ENCODE assay signal across 21 mouse cellular contexts in the genomic region with DNA sequence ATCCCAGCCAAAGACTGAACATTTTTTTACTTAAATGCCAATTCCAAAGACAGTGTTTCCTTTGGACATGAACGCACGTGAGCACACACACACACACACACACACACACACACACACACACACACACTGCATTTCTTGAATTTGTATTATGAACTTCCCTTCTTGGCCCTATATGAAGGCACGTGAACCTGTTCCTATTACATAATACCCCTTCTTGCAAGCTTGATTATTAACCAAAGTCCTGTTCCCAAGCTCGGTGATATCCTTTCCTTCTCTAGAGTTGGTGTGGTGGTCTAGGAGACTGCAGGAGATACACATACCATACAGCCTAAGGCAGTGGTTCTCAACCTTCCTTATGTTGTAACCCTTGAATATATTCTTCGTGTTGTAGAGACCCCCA. TPM values are rescaled to one million over a fixed set of nuclear protein-coding genes. Genes with fewer than 3 reads are reported as not detected.
DNase-seq lines count a peak whose midpoint lies in the region; ATAC-seq lines count a peak whose summit lies in the region.
"Had no signal": no experiment of that assay in that cellular context is flagged by ENCODE, and none has a peak within 500 bp of the region (broad histone marks: within the 10 kb centered on the region; RNA-seq: fewer than 3 reads in every experiment).

No protein-coding gene starts in this region.

- H3K4me2 ChIP-seq in kidney, embryonic 16.5 days (replicated peaks; ENCODE audit: low read depth, low read length) = no peak overlapping the region
- no peak overlapping the region for H3K4me2 ChIP-seq in kidney, embryonic 15.5 days
- H3K4me2 ChIP-seq: embryonic facial prominence, embryonic 12.5 days; forebrain, embryonic 15.5 days; heart, embryonic 13.5 days had no signal

- H3K4me1 ChIP-seq in kidney, embryonic 16.5 days (ENCODE audit: insufficient read depth, low read length) = no peaks in the 10 kb centered on the region
- peaks cover under 1% of the 10 kb centered on the region; the same call in 1 of the 2 replicates for H3K4me1 ChIP-seq in kidney, embryonic 15.5 days
- H3K4me1 ChIP-seq: embryonic facial prominence, embryonic 12.5 days; forebrain, embryonic 15.5 days; heart, embryonic 13.5 days had no signal

- H3K9ac ChIP-seq in kidney, embryonic 16.5 days (replicated peaks; ENCODE audit: low read length) = no peak overlapping the region
- no peak overlapping the region for H3K9ac ChIP-seq in kidney, embryonic 15.5 days
- H3K9ac ChIP-seq: embryonic facial prominence, embryonic 12.5 days; forebrain, embryonic 15.5 days; heart, embryonic 13.5 days had no signal

- peak; percentile 20 for DNase-seq in kidney, adult 11 months
- no peak for DNase-seq in kidney, postnatal 10 days
- peak; percentile 13 to 45 for DNase-seq in kidney, postnatal 25 days
- no peak for DNase-seq in heart, postnatal 25 days (ENCODE audit: low spot score)
- no peak for DNase-seq in thymus, postnatal 36 days
- DNase-seq: adrenal gland, postnatal 10 days; cerebellum, adult 11 months; cerebellum, adult 8-10 months; cerebellum, postnatal 14 days; embryo, embryonic 11 days; gastrocnemius, postnatal 36 days; heart, adult 11 months; heart, postnatal 4 days had no signal

- no peak overlapping the region for H3K27ac ChIP-seq in kidney, embryonic 16.5 days (ENCODE audit: low read length)
- H3K27ac ChIP-seq in kidney, embryonic 15.5 days = no peak overlapping the region
- H3K27ac ChIP-seq: embryonic facial prominence, embryonic 12.5 days; forebrain, embryonic 15.5 days; heart, embryonic 13.5 days had no signal

- intact Hi-C loops in heart, postnatal 25 days (cut with DNase I) = no loop called here

- H3K4me3 ChIP-seq in kidney, embryonic 16.5 days (ENCODE audit: low read length) = no peak overlapping the region
- no peak overlapping the region for H3K4me3 ChIP-seq in kidney, embryonic 15.5 days (replicated peaks)
- H3K4me3 ChIP-seq: embryonic facial prominence, embryonic 12.5 days; forebrain, embryonic 15.5 days; heart, embryonic 13.5 days had no signal

- WGBS in kidney, embryonic 16.5 days = 81% methylated on average over 5 of the region's 5 CpGs
- 79% methylated on average over 5 of the region's 5 CpGs for WGBS in kidney, embryonic 15.5 days

- no peak for ATAC-seq in kidney, embryonic 16.5 days (ENCODE audit: low FRiP score, low TSS enrichment)
- ATAC-seq in kidney, embryonic 15.5 days (replicated peaks; ENCODE audit: low FRiP score) = 0 out of 2 replicates have a peak, but pooled peaks have one; percentile 22
- ATAC-seq: forebrain, embryonic 15.5 days had no signal

- H3K9me3 ChIP-seq in kidney, embryonic 16.5 days (ENCODE audit: low read length) = no peaks in the 10 kb centered on the region
- no peaks in the 10 kb centered on the region for H3K9me3 ChIP-seq in kidney, embryonic 15.5 days (replicated peaks)
- H3K9me3 ChIP-seq: embryonic facial prominence, embryonic 12.5 days; forebrain, embryonic 15.5 days; heart, embryonic 13.5 days had no signal

- no peaks in the 10 kb centered on the region for H3K36me3 ChIP-seq in kidney, embryonic 16.5 days (ENCODE audit: insufficient read depth, low read length)
- no peaks in the 10 kb centered on the region for H3K36me3 ChIP-seq in kidney, embryonic 15.5 days
- H3K36me3 ChIP-seq: embryonic facial prominence, embryonic 12.5 days; forebrain, embryonic 15.5 days; heart, embryonic 13.5 days had no signal

- no peaks in the 10 kb centered on the region for H3K27me3 ChIP-seq in kidney, embryonic 16.5 days (ENCODE audit: insufficient read depth, low read length)
- no peaks in the 10 kb centered on the region for H3K27me3 ChIP-seq in kidney, embryonic 15.5 days
- H3K27me3 ChIP-seq: embryonic facial prominence, embryonic 12.5 days; forebrain, embryonic 15.5 days had no signal

RNA-seq across cellular contexts. Expression of gene Aass, which starts 7.0 kb away (rescaled TPM):
- polyA plus RNA-seq in kidney, embryonic 16.5 days (2015; fragmentation: Nextera tagmentation; extraction: Ambion mirVana) = 1.5 and 1.7 TPM in 2 replicates
- polyA plus RNA-seq in kidney, embryonic 15.5 days (2015; fragmentation: Nextera tagmentation; extraction: Ambion mirVana) = 1.7 and 2.1 TPM in 2 replicates
- under 1 TPM; 0.13 to 0.17 TPM for total RNA-seq in heart, postnatal 25 days (2021)
- total RNA-seq: common myeloid progenitor, adult 5-6 weeks; MEL had no signal
- polyA plus RNA-seq: C2C12 had no signal

Comparison
In these comparisons a context has a peak if more than half of its experiments do, and no peak if none do; other contexts are left out.
1. DNase-seq: peak in kidney, adult 11 months (single experiment) and kidney, postnatal 25 days (2 of 2); none in kidney, postnatal 10 days (single experiment), heart, postnatal 25 days (single experiment) and thymus, postnatal 36 days (0 of 2).